Mouse (Mus musculus) layer of hippocampus, postnatal 14 days (tissue): ENCODE measurements around the gene Cyp1a1. TPM values are rescaled to one million over a fixed set of nuclear protein-coding genes. Genes with fewer than 3 reads are reported as not detected.

Source experiments
- total RNA-seq, 2 experiments: library from RNA; stranded (reverse); gene quantifications; 2 replicates each; pipeline ENCODE4 v1.2.3; 2021

The Cyp1a1 gene
- total RNA-seq, 2 experiments from 2014 or later = 0.14 to 0.28 TPM

Other genes with a start within 250 kb of the Cyp1a1 start
- 10 to 100 TPM; 14.3 to 15.6 TPM for gene Ppcdc, start 247.8 kb upstream of the Cyp1a1 start, total RNA-seq
- 100 to 1,000 TPM; 439 to 441 TPM for gene Scamp5, start 219.9 kb upstream of the Cyp1a1 start, total RNA-seq
- gene Rpp25, start 183.9 kb upstream of the Cyp1a1 start, total RNA-seq = 10 to 100 TPM in 1 of 2 experiments, 1 to 10 TPM in 1; 8.0 to 12.2 TPM
- 100 to 1,000 TPM; 465 to 477 TPM for gene Cox5a, start 166.7 kb upstream of the Cyp1a1 start, total RNA-seq
- 10 to 100 TPM; 20.9 to 23.4 TPM for gene Fam219b, start 150.4 kb upstream of the Cyp1a1 start, total RNA-seq
- 10 to 100 TPM; 71.3 to 78.8 TPM for gene Mpi, start 135.2 kb upstream of the Cyp1a1 start, total RNA-seq
- gene Scamp2, start 127.0 kb upstream of the Cyp1a1 start, total RNA-seq = 10 to 100 TPM; 26.6 to 28.0 TPM
- 10 to 100 TPM; 24.1 to 24.5 TPM for gene Ulk3, start 98.5 kb upstream of the Cyp1a1 start, total RNA-seq
- 1 to 10 TPM; 2.4 to 3.2 TPM for gene Cplx3, start 81.6 kb upstream of the Cyp1a1 start, total RNA-seq
- gene Lman1l, start 67.2 kb upstream of the Cyp1a1 start, total RNA-seq = not detected
- gene Csk, start 34.3 kb upstream of the Cyp1a1 start, total RNA-seq = 10 to 100 TPM; 41.6 to 49.5 TPM
- gene Cyp1a2, start 4.2 kb upstream of the Cyp1a1 start, total RNA-seq = not detected
- 10 to 100 TPM; 12.8 to 14.2 TPM for gene Edc3, start 20.6 kb downstream of the Cyp1a1 start, total RNA-seq
- 10 to 100 TPM; 65.6 to 82.9 TPM for gene Clk3, start 77.9 kb downstream of the Cyp1a1 start, total RNA-seq
- gene Arid3b, start 148.9 kb downstream of the Cyp1a1 start, total RNA-seq = 1 to 10 TPM; 7.0 to 8.9 TPM
- 10 to 100 TPM; 97.5 to 98.6 TPM for gene Ubl7, start 223.1 kb downstream of the Cyp1a1 start, total RNA-seq